Mouse (Mus musculus) heart, embryonic 13.5 days (tissue): Measurements from ENCODE around the gene Fbxo17. TPM values are rescaled to one million over a fixed set of nuclear protein-coding genes. Genes with fewer than 3 reads are reported as not detected.
"Not testable (repeated sequence)": the region's sequence is repeated elsewhere in the genome, so short reads cannot be mapped to it uniquely, and the experiment has no call there.

ENCODE experiments used
- ATAC-seq: fragments of 200-750 bp; cut with Nextera tagmentation; 2 replicates; pipeline ENCODE4 v1.8.0; 2017; ENCODE audit warnings: moderate TSS enrichment; ENCODE audit not compliant: insufficient number of reproducible peaks, low FRiP score, low TSS enrichment; ENCODE audit errors: extremely low read depth
- H3K27ac ChIP-seq: fragments of 300-500 bp; sonication (generic); replicated peaks from 2 replicates; pipeline ENCODE4 v1.5.1; 2015; ENCODE audit warnings: moderate library complexity, mild to moderate bottlenecking, inconsistent platforms
- H3K27me3 ChIP-seq: fragments of 300-500 bp; sonication (generic); replicated peaks from 2 replicates; pipeline ENCODE4 v1.6.1; 2015; ENCODE audit warnings: mild to moderate bottlenecking, inconsistent platforms
- H3K36me3 ChIP-seq: fragments of 300-500 bp; sonication (generic); 2 replicates; pipeline ENCODE4 v1.6.1; 2015; ENCODE audit warnings: mild to moderate bottlenecking, inconsistent platforms
- H3K4me1 ChIP-seq: fragments of 300-500 bp; sonication (generic); 2 replicates; pipeline ENCODE4 v1.6.1; 2015; ENCODE audit warnings: inconsistent platforms
- H3K4me2 ChIP-seq: fragments of 300-500 bp; sonication (generic); 2 replicates; pipeline ENCODE4 v1.6.1; 2015; ENCODE audit warnings: inconsistent platforms, mild to moderate bottlenecking, moderate library complexity
- H3K4me3 ChIP-seq: fragments of 300-500 bp; sonication (generic); 2 replicates; pipeline ENCODE4 v1.5.1; 2015; ENCODE audit warnings: moderate library complexity, mild to moderate bottlenecking, inconsistent platforms
- H3K9ac ChIP-seq: fragments of 300-500 bp; sonication (generic); 2 replicates; pipeline ENCODE4 v1.6.1; 2015; ENCODE audit warnings: inconsistent platforms, mild to moderate bottlenecking, moderate library complexity
- H3K9me3 ChIP-seq: fragments of 300-500 bp; sonication (generic); 2 replicates; pipeline ENCODE4 v1.6.1; 2016; ENCODE audit warnings: inconsistent platforms
- WGBS: fragments of 180-500 bp; shearing (Covaris S2); methylation state at CpG from one replicate; pipeline ENCODE4 v1.1.7; 2015; ENCODE audit warnings: mixed read lengths; 5-methylcytosine and 5-hydroxymethylcytosine counted together
- polyA plus RNA-seq: library from polyadenylated mRNA; unstranded; fragments of >200 nt; fragmentation: Nextera tagmentation; extraction: Ambion mirVana; gene quantifications from 2 replicates; pipeline ENCODE4 v1.2.1, GENCODE M21; 2015

The Fbxo17 gene
- 10.6 and 11.4 TPM in 2 replicates for polyA plus RNA-seq

- H3K4me3 ChIP-seq, result peak within 1 kb of the TSS; percentile 70
- ATAC-seq, result peak; percentile 69; the same call in 1 of the 2 replicates
- H3K9ac ChIP-seq, result peak within 1 kb of the TSS; percentile 87
- H3K36me3 ChIP-seq, result no peaks in the 10 kb centered on the region
- peaks cover 52% of the 10 kb centered on the region for H3K4me1 ChIP-seq
- WGBS, result 1% methylated on average over 36 of the region's 36 CpGs
- H3K4me2 ChIP-seq, result peak within 1 kb of the TSS; percentile 85
- H3K27me3 ChIP-seq, result no peaks in the 10 kb centered on the region
- peak within 1 kb of the TSS; percentile 62 for H3K27ac ChIP-seq
- H3K9me3 ChIP-seq, result no peaks in the 10 kb centered on the region
Observed at GRCm38 (mm10) chr7:28716590-28717281, at the start of gene Fbxo17. Fbxo17 (plus strand) TSS chr7:28716804.

GRCm38 (mm10) chr7:28671172-28671571 is 45.4 kb upstream of the Fbxo17 start:
- WGBS, result 54% methylated on average over 4 of the region's 4 CpGs

GRCm38 (mm10) chr7:28672276-28672675 is 44.3 kb upstream of the Fbxo17 start:
- no peaks in the 10 kb centered on the region; the same call in 1 of the 2 replicates for H3K27me3 ChIP-seq
- no peak overlapping the region for H3K9ac ChIP-seq
- no peaks in the 10 kb centered on the region for H3K36me3 ChIP-seq
- no peak overlapping the region for H3K27ac ChIP-seq
- H3K9me3 ChIP-seq, result no peaks in the 10 kb centered on the region
- ATAC-seq, result no peak
- H3K4me1 ChIP-seq, result no peaks in the 10 kb centered on the region
- no peak overlapping the region for H3K4me3 ChIP-seq
- H3K4me2 ChIP-seq, result no peak overlapping the region
- WGBS, result 75% methylated on average over 5 of the region's 5 CpGs

More at GRCm38 (mm10) chr7:28671172-28671571, 45.4 kb upstream of the Fbxo17 start:
- H3K36me3 ChIP-seq, result no peaks in the 10 kb centered on the region
- no peak overlapping the region for H3K4me2 ChIP-seq
- ATAC-seq, result no peak
- H3K27me3 ChIP-seq, result no peaks in the 10 kb centered on the region; the same call in 1 of the 2 replicates
- no peak overlapping the region for H3K27ac ChIP-seq
- H3K4me1 ChIP-seq, result no peaks in the 10 kb centered on the region
- no peak overlapping the region for H3K4me3 ChIP-seq
- H3K9ac ChIP-seq, result no peak overlapping the region
- H3K9me3 ChIP-seq, result no peaks in the 10 kb centered on the region

GRCm38 (mm10) chr7:28672786-28673185 is 43.8 kb upstream of the Fbxo17 start:
- H3K9ac ChIP-seq, H3K4me2 ChIP-seq, H3K27ac ChIP-seq, H3K9me3 ChIP-seq, H3K27me3 ChIP-seq, H3K36me3 ChIP-seq, H3K4me1 ChIP-seq, ATAC-seq, H3K4me3 ChIP-seq: not testable (repeated sequence)
- WGBS, result 49% methylated on average over 5 of the region's 5 CpGs

- no peak for ATAC-seq
- Histone ChIP-seq H3K4me1 (peaks cover 10% of the 10 kb centered on the region; the same call in 1 of the 2 replicates), H3K4me2 (no peak overlapping the region), H3K9me3 (no peaks in the 10 kb centered on the region), H3K4me3 (no peak overlapping the region), H3K9ac (no peak overlapping the region), H3K27me3 (no peaks in the 10 kb centered on the region), H3K27ac (no peak overlapping the region), H3K36me3 (no peaks in the 10 kb centered on the region)
- 69% methylated on average over 9 of the region's 9 CpGs for WGBS
Observed at GRCm38 (mm10) chr7:28674994-28675393, 41.6 kb upstream of the Fbxo17 start.

GRCm38 (mm10) chr7:28675746-28676145 is 40.9 kb upstream of the Fbxo17 start:
- H3K36me3 ChIP-seq, result no peaks in the 10 kb centered on the region
- no peak overlapping the region for H3K9ac ChIP-seq
- H3K27me3 ChIP-seq, result no peaks in the 10 kb centered on the region
- no peak overlapping the region for H3K27ac ChIP-seq
- no peak for ATAC-seq
- H3K4me3 ChIP-seq, result no peak overlapping the region
- H3K9me3 ChIP-seq, result no peaks in the 10 kb centered on the region
- H3K4me2 ChIP-seq, result no peak overlapping the region
- peaks cover 10% of the 10 kb centered on the region; the same call in 1 of the 2 replicates for H3K4me1 ChIP-seq
- 39% methylated on average over 11 of the region's 11 CpGs for WGBS

- no peaks in the 10 kb centered on the region for H3K9me3 ChIP-seq
- no peak overlapping the region for H3K4me3 ChIP-seq
- H3K9ac ChIP-seq, result no peak overlapping the region
- H3K4me2 ChIP-seq, result no peak overlapping the region
- H3K4me1 ChIP-seq, result peaks cover 10% of the 10 kb centered on the region; the same call in 1 of the 2 replicates
- no peak overlapping the region for H3K27ac ChIP-seq
- WGBS, result 74% methylated on average over 13 of the region's 13 CpGs
- no peak for ATAC-seq
- no peaks in the 10 kb centered on the region for H3K27me3 ChIP-seq
- no peaks in the 10 kb centered on the region for H3K36me3 ChIP-seq
Observed at GRCm38 (mm10) chr7:28676811-28677541, 39.6 kb upstream of the Fbxo17 start.

- ATAC-seq, result no peak
- no peaks in the 10 kb centered on the region for H3K27me3 ChIP-seq
- no peak overlapping the region for H3K4me3 ChIP-seq
- no peaks in the 10 kb centered on the region for H3K36me3 ChIP-seq
- no peak overlapping the region for H3K4me2 ChIP-seq
- WGBS, result 83% methylated on average over 8 of the region's 8 CpGs
- H3K27ac ChIP-seq, result no peak overlapping the region
- H3K9ac ChIP-seq, result no peak overlapping the region
- H3K9me3 ChIP-seq, result no peaks in the 10 kb centered on the region
- peaks cover 10% of the 10 kb centered on the region; the same call in 1 of the 2 replicates for H3K4me1 ChIP-seq
Observed at GRCm38 (mm10) chr7:28677624-28678023, 39.0 kb upstream of the Fbxo17 start.

GRCm38 (mm10) chr7:28691075-28691474 is 25.5 kb upstream of the Fbxo17 start:
- Histone ChIP-seq H3K27ac (no peak overlapping the region), H3K4me1 (peaks cover 10% of the 10 kb centered on the region), H3K9me3 (no peaks in the 10 kb centered on the region), H3K4me3 (no peak overlapping the region), H3K4me2 (no peak overlapping the region), H3K36me3 (no peaks in the 10 kb centered on the region), H3K27me3 (peaks cover 36% of the 10 kb centered on the region), H3K9ac (no peak overlapping the region)
- WGBS, result 65% methylated on average over 7 of the region's 7 CpGs
- no peak for ATAC-seq

GRCm38 (mm10) chr7:28692545-28693320 is 23.9 kb upstream of the Fbxo17 start, which contains the start of gene Fbxo27:
Fbxo27 (plus strand) TSS chr7:28692849.
- Histone ChIP-seq H3K36me3 (no peaks in the 10 kb centered on the region), H3K27ac (no peak within 1 kb of the TSS), H3K4me3 (peak within 1 kb of the TSS; percentile 63), H3K4me1 (peaks cover 10% of the 10 kb centered on the region), H3K4me2 (peak within 1 kb of the TSS; percentile 90), H3K9me3 (no peaks in the 10 kb centered on the region), H3K27me3 (peaks cover 36% of the 10 kb centered on the region), H3K9ac (peak within 1 kb of the TSS; percentile 79)
- 34% methylated on average over 30 of the region's 30 CpGs for WGBS
- ATAC-seq, result no peak
